Mouse (Mus musculus) neural tube, embryonic 11.5 days (tissue): ENCODE measurements at regions not wholly inside any gene's neighbourhood (a gene's known extent, or its start where the extent isn't known, plus 50 kb on each side); places are given as distances from the start of the nearest gene placed in this dataset.
A peak's percentile ranks its signal among the peaks of the same experiment; 100 is the strongest.

ENCODE experiments used
- ATAC-seq: fragments of 200-750 bp; cut with Nextera tagmentation; 2 replicates; pipeline ENCODE4 v1.8.0; 2017; ENCODE audit warnings: moderate number of reproducible peaks, mild to moderate bottlenecking, moderate TSS enrichment, moderate library complexity; ENCODE audit not compliant: insufficient read depth, low FRiP score, low TSS enrichment
- DNase-seq: peaks from one replicate; pipeline ENCODE4 v3.0.0-alpha.2; 2015; ENCODE audit warnings: low spot score
- H3K27ac ChIP-seq: fragments of 300-500 bp; sonication (generic); 2 replicates; pipeline ENCODE4 v1.5.1; 2014; ENCODE audit warnings: low read depth, mild to moderate bottlenecking, low read length
- H3K27me3 ChIP-seq: fragments of 300-500 bp; sonication (generic); 2 replicates; pipeline ENCODE4 v1.6.1; 2014; ENCODE audit warnings: mild to moderate bottlenecking, low read length, mixed read lengths; ENCODE audit not compliant: control insufficient read depth, insufficient read depth
- H3K36me3 ChIP-seq: fragments of 300-500 bp; sonication (generic); 2 replicates; pipeline ENCODE4 v1.6.1; 2014; ENCODE audit warnings: mild to moderate bottlenecking, low read length, moderate library complexity, mixed read lengths; ENCODE audit not compliant: control insufficient read depth, insufficient read depth
- H3K4me1 ChIP-seq: fragments of 300-500 bp; sonication (generic); 2 replicates; pipeline ENCODE4 v1.6.1; 2014; ENCODE audit warnings: low read length, mixed read lengths; ENCODE audit not compliant: control insufficient read depth, insufficient read depth
- H3K4me2 ChIP-seq: fragments of 300-500 bp; sonication (generic); 2 replicates; pipeline ENCODE4 v1.6.1; 2014; ENCODE audit warnings: low read depth, mild to moderate bottlenecking, moderate library complexity
- H3K4me3 ChIP-seq: fragments of 300-500 bp; sonication (generic); 2 replicates; pipeline ENCODE4 v1.5.1; 2014; ENCODE audit warnings: low read depth, low read length
- H3K9ac ChIP-seq: fragments of 300-500 bp; sonication (generic); 2 replicates; pipeline ENCODE4 v1.6.1; 2014; ENCODE audit warnings: mild to moderate bottlenecking, low read length
- H3K9me3 ChIP-seq: fragments of 300-500 bp; sonication (generic); 2 replicates; pipeline ENCODE4 v1.6.1; 2016; ENCODE audit warnings: low read length; ENCODE audit not compliant: control insufficient read depth
- WGBS: fragments of 180-500 bp; shearing (Covaris S2); extraction: QIAGEN DNeasy Blood & Tissue Kit; methylation state at CpG from one replicate; pipeline ENCODE4 v1.1.7; 2014; 5-methylcytosine and 5-hydroxymethylcytosine counted together

- WGBS = 97% methylated on average over 3 of the region's 3 CpGs
These were observed 298.2 kb upstream of the Igbp1b start for GRCm38 (mm10) chr6:138956461-138957072.

GRCm38 (mm10) chr6:138950888-138951287, 292.5 kb upstream of the Igbp1b start:
- ATAC-seq (no peak), DNase-seq (no peak)
- WGBS = 96% methylated on average over 3 of the region's 3 CpGs
- no peaks in the 10 kb centered on the region for H3K9me3 ChIP-seq
- no peak overlapping the region for H3K4me2 ChIP-seq
- no peak overlapping the region for H3K9ac ChIP-seq
- no peaks in the 10 kb centered on the region for H3K27me3 ChIP-seq
- no peak overlapping the region for H3K4me3 ChIP-seq
- H3K4me1 ChIP-seq = no peaks in the 10 kb centered on the region
- no peaks in the 10 kb centered on the region for H3K36me3 ChIP-seq
- H3K27ac ChIP-seq = no peak overlapping the region

More at GRCm38 (mm10) chr6:138956461-138957072, 298.2 kb upstream of the Igbp1b start:
- no peak overlapping the region for H3K4me3 ChIP-seq
- no peak overlapping the region for H3K27ac ChIP-seq
- no peaks in the 10 kb centered on the region for H3K4me1 ChIP-seq
- no peak overlapping the region for H3K4me2 ChIP-seq
- ATAC-seq (no peak), DNase-seq (no peak)
- H3K9ac ChIP-seq = no peak overlapping the region
- H3K9me3 ChIP-seq = no peaks in the 10 kb centered on the region
- H3K36me3 ChIP-seq = no peaks in the 10 kb centered on the region
- no peaks in the 10 kb centered on the region for H3K27me3 ChIP-seq

- Histone ChIP-seq H3K9me3 (no peaks in the 10 kb centered on the region), H3K36me3 (no peaks in the 10 kb centered on the region), H3K4me1 (no peaks in the 10 kb centered on the region), H3K9ac (no peak overlapping the region), H3K27ac (no peak overlapping the region), H3K4me2 (no peak overlapping the region), H3K27me3 (no peaks in the 10 kb centered on the region), H3K4me3 (no peak overlapping the region)
- ATAC-seq (no peak), DNase-seq (no peak)
- 87% methylated on average over 5 of the region's 5 CpGs for WGBS
These were observed 288.3 kb upstream of the Igbp1b start for GRCm38 (mm10) chr6:138946632-138947031.

- ATAC-seq (no peak), DNase-seq (no peak)
- WGBS = 76% methylated on average over 1 of the region's 1 CpGs
- Histone ChIP-seq H3K36me3 (no peaks in the 10 kb centered on the region), H3K27ac (no peak overlapping the region), H3K4me3 (no peak overlapping the region), H3K9me3 (no peaks in the 10 kb centered on the region), H3K27me3 (no peaks in the 10 kb centered on the region), H3K4me1 (no peaks in the 10 kb centered on the region), H3K4me2 (no peak overlapping the region), H3K9ac (no peak overlapping the region)
These were observed 287.1 kb upstream of the Igbp1b start for GRCm38 (mm10) chr6:138945432-138945831.

GRCm38 (mm10) chr6:138920161-138920560, 261.8 kb upstream of the Igbp1b start:
- Histone ChIP-seq H3K27me3 (no peaks in the 10 kb centered on the region), H3K4me1 (no peaks in the 10 kb centered on the region), H3K27ac (no peak overlapping the region), H3K9ac (no peak overlapping the region), H3K4me3 (no peak overlapping the region), H3K9me3 (no peaks in the 10 kb centered on the region), H3K4me2 (no peak overlapping the region), H3K36me3 (no peaks in the 10 kb centered on the region)
- 58% methylated on average over 2 of the region's 2 CpGs for WGBS
- DNase-seq (no peak), ATAC-seq (no peak)

GRCm38 (mm10) chr6:138919531-138919930, 261.2 kb upstream of the Igbp1b start:
- H3K27ac ChIP-seq = no peak overlapping the region
- DNase-seq (no peak), ATAC-seq (no peak)
- no peaks in the 10 kb centered on the region for H3K27me3 ChIP-seq
- no peak overlapping the region for H3K4me2 ChIP-seq
- H3K36me3 ChIP-seq = no peaks in the 10 kb centered on the region
- H3K9ac ChIP-seq = no peak overlapping the region
- H3K9me3 ChIP-seq = no peaks in the 10 kb centered on the region
- WGBS = 94% methylated on average over 4 of the region's 4 CpGs
- H3K4me1 ChIP-seq = no peaks in the 10 kb centered on the region
- H3K4me3 ChIP-seq = no peak overlapping the region

- 72% methylated on average over 3 of the region's 3 CpGs for WGBS
- no peaks in the 10 kb centered on the region for H3K4me1 ChIP-seq
- H3K27ac ChIP-seq = no peak overlapping the region
- no peak for ATAC-seq
- H3K36me3 ChIP-seq = no peaks in the 10 kb centered on the region
- no peaks in the 10 kb centered on the region for H3K9me3 ChIP-seq
- no peak overlapping the region for H3K4me3 ChIP-seq
- no peaks in the 10 kb centered on the region for H3K27me3 ChIP-seq
- no peak for DNase-seq
- H3K9ac ChIP-seq = no peak overlapping the region
- no peak overlapping the region for H3K4me2 ChIP-seq
These were observed 256.6 kb upstream of the Igbp1b start for GRCm38 (mm10) chr6:138914981-138915380.

GRCm38 (mm10) chr6:138873610-138874009, 215.3 kb upstream of the Igbp1b start:
- Histone ChIP-seq H3K27me3 (no peaks in the 10 kb centered on the region), H3K4me3 (no peak overlapping the region), H3K36me3 (no peaks in the 10 kb centered on the region), H3K9me3 (no peaks in the 10 kb centered on the region), H3K4me1 (no peaks in the 10 kb centered on the region), H3K27ac (no peak overlapping the region), H3K4me2 (no peak overlapping the region), H3K9ac (no peak overlapping the region)
- 87% methylated on average over 12 of the region's 12 CpGs for WGBS
- ATAC-seq (no peak), DNase-seq (no peak)

GRCm38 (mm10) chr6:138872495-138873415, 214.4 kb upstream of the Igbp1b start:
- Histone ChIP-seq H3K27ac (no peak overlapping the region), H3K9me3 (no peaks in the 10 kb centered on the region), H3K36me3 (no peaks in the 10 kb centered on the region), H3K4me2 (no peak overlapping the region), H3K4me3 (no peak overlapping the region), H3K27me3 (no peaks in the 10 kb centered on the region), H3K4me1 (no peaks in the 10 kb centered on the region), H3K9ac (no peak overlapping the region)
- WGBS = 83% methylated on average over 20 of the region's 20 CpGs
- ATAC-seq = 0 out of 2 replicates have a peak, but pooled peaks have one; percentile 13
- no peak for DNase-seq
